Mouse (Mus musculus) ES-CJ7 (cell line): ENCODE results near the gene Wdr91.

ENCODE experiments used
- DNase-seq: peaks from one replicate; pipeline ENCODE4 v3.0.0; 2011; ENCODE audit warnings: low read depth, low spot score

The Wdr91 gene

GRCm38 (mm10) chr6:34910371-34911219 is at the start of gene Wdr91:
TSS of gene Wdr91 (minus strand) at chr6:34910876.
- peak; percentile 93 for DNase-seq

GRCm38 (mm10) chr6:34959131-34959530 is 48.5 kb upstream of the Wdr91 start:
- DNase-seq, result no peak

GRCm38 (mm10) chr6:34955862-34956241 is 45.2 kb upstream of the Wdr91 start:
- DNase-seq, result peak; percentile 26

DNA sequence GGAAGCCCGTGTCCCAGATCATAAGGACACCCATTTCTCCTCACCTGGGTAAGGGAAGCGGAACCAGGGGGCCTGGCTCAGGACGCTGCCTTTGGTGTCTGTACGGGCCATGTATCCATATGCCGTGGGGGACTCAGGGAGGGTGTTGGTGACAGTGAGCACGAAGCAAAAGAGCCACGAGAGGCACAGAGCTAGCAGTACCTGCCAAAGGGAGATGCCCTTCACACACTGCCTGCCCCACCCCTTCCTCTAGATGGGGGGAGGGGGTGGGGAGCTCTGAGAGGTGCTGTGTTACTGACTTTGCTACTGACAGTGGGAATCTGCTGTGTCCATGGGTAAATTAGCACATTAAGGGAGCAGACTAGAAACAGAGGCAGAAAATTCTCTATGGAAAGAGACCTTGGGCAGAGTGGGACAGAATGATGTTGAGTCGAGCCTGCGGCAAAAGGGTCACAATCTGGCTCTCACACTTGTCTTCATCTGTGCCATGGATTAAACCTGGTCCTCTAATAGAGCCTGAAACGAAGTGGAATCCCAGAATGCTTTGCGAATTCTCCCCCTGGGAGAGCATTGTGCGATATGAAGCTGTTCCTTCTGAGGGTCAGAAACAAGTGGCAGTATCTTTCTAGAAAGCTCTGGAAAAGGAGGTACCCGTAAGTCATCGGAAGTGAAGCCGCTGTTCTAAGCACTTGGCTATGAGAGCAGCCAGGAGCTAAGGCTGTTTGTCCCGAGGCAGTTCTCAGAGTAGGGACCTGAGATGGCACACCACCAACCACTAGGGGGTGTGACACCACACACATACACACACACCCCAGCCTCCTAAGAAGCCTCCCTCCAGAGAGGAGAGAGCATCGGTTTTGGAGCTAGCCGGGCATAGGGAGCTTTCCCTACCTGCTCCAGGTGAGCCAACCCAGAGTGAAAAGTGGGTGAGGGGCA is 44.5 kb upstream of the Wdr91 start:
- peak; percentile 89 for DNase-seq

- DNase-seq, result no peak
These were observed 41.4 kb upstream of the Wdr91 start for GRCm38 (mm10) chr6:34951956-34952667.

GRCm38 (mm10) chr6:34951518-34951917 is 40.8 kb upstream of the Wdr91 start:
- DNase-seq, result no peak

- DNase-seq, result peak; percentile 41
These were observed 37.8 kb upstream of the Wdr91 start for GRCm38 (mm10) chr6:34948461-34948860.

DNA sequence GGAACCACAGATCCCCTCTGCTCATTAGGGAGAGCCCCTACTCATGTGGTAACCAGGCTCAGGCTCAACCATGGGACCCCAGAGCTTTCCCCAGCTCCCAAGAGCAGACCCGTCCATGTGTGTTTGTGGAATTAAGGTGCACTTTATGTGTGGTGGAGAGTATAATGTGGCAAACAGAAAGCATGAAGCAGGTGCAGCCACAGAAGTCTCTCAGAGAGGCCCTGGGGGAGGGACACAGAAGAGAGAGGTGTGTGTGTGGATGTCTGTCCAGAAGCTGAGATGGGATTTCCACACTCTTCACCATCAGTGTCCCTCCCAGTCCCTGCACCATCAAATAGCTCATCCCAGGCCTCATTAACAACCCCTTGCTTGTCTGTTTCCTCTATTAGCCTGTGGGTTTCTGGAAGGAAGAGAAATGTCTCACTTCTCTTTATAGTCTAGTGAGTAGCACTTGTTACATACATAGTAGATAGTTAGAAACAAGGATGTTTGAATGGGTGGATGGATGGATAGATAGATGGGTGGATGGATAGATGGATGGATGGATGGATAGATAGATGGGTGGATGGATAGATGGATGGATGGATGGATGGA is 35.9 kb upstream of the Wdr91 start:
- DNase-seq, result no peak

DNA sequence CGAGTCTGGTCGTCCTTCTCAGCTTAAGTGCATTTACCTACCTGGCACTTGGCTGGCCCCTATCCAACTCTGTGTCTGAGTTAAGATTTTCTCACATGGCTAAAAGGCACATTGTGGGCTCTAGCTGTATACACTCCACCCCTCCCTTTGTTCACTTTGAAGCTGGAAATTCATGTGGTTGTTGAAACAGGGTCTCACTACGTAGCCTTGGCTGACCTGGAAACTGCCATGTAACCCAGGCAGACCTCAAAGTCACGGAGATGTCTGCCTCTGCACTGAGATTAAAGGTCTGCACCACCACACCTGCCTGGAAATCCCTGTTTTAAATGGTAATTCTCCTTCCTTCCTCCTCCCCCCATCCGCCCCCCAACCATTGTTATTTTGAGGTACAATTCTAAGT is 32.8 kb upstream of the Wdr91 start:
- no peak for DNase-seq

GRCm38 (mm10) chr6:34942446-34942845 is 31.8 kb upstream of the Wdr91 start:
- DNase-seq, result no peak

DNA sequence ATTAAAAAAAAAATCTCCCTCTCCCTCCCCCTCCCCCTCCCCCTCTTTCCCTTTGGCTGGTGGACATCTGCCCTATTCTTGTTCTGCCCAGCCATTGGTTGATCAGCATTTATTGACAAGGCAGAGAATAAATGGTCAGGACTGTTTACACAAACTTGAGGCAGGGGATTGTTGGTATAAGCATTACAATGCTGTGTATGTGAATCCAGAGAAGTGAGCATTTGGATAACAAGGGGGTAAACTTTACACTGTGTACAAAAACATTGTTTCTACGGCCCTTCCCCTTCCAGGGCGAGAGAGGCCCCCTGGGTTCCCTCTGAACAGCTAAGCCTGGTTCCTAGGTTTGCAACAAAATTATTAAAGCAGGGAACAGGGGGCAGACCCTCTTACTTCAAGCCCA is 30.8 kb upstream of the Wdr91 start:
- peak; percentile 69 for DNase-seq

- DNase-seq, result no peak
These were observed 28.8 kb upstream of the Wdr91 start for GRCm38 (mm10) chr6:34939451-34939850.

DNA sequence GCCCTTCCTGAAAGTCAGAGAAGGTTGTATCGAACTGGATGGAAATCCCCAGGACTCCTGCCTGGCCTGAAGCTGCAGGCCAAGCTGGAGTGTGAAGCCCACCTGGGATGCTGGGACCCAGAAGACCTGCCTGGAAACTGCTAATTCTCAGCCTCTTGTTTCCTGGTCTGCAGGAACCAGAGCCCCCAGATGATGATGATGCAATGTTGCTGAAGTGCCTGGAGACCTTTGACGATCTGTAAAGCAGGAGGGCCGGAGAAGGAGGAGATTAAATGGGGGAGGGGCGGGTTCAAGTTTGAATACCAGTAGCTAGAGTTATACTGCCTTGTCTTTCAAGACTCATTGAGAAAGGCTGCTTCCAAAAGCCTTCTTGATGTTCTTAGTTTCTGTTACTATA is 28.3 kb upstream of the Wdr91 start:
- no peak for DNase-seq

DNA sequence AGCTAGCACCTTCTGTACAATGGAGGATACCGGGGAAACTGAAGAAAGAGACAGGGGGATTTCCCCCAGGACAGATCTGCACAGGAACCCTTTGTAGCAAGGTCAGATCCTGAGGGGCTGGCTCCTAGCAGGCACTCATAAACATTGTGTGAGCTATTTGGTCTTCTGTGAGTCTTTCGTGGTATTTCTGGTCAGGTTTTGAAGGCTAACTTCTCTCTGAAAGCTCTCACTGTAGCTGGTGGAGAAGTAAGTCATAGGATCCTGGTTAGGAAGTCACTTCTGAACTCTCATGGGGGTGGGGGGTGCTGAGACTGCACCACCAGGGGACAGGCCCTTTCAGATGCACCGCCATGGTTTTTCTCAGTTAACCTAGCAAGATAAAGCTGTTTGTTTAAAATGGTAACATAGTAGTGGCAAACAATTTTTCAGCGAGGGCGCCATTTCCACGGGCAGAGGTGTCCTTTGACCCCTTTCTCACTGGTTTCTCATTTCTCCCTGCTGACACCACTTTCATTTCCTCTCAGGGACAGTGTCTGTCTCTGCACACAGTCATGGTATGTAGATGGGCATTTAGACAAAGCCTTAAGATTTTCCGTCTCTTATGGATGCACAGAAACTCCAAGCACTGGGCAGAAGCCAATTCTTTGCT is 27.7 kb upstream of the Wdr91 start:
- no peak for DNase-seq

DNA sequence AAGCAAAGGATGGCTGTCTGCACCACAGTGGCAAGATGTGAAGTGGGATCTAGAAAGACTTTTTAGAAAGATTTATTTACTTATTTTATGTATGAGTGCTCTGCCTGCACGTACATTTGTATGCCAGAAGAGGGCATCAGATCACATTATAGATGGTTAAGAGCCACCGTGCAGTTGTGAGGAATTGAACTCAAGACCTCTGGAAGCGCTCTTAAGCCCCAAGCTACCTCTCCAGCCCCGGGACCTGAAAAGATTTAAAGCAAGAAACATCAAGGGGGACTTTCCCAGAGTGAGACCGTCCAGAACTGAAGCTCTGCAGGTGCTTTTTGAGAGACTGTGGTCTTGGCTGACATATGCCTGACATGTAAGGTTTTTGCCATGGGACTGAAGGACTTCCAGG is 26.1 kb upstream of the Wdr91 start:
- no peak for DNase-seq

DNA sequence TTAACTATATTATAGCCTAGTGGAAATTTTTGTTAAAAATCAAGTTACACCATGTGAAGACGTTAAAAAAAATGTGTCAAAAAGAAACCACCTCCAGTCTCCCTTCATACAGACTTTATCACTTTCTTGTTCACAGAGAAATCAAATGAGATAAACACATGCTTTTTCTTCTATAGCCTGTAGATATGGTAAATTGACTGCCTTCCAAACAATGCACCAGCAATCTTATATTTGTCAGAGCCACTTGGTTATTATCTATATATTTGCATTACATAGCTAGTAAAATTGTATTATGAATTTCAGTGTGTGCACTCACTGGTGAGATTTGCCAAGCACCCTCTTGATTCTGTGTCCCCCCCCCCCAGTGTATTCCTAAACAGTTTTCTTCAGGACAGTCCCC is 22.0 kb upstream of the Wdr91 start:
- no peak for DNase-seq

DNA sequence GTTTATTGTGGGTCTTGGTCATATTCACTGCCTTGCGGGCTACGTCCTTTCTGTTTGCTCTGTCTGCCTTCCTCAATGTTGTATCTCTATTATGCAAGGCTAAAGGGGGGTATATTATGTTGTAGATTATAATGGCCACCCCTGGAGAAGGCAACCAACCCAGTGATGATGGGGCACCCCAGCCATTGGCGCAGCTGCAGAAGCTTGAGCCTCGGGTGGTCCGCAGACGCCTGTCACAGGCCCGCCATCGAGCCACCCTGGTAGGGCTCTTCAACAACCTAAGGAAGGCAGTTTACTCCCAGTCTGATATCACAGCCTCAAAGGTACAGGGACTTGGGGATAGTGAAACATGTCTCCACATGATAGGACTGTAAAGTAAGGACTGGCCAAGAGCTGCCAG is 16.9 kb upstream of the Wdr91 start:
- no peak for DNase-seq

DNA sequence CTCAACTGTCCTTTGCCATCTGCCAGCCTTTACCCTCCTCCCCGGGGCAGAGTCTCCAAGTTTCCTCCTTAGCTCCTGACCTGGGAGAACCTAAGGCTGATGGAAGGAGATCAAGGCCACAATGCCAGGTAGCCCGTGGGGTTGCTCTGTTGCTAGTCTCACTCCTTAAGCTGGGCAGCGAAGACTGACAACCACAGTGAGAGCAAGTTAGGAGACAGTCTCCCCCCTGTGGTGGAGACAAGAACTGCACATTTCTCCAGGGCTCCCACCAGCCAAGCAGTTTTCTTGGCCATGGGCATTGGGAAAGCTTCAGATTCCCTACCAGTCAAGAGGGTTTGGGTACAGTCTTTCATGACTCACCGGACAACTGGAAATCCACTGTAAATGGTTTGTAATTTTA is 16.5 kb upstream of the Wdr91 start:
- peak; percentile 78 for DNase-seq

DNA sequence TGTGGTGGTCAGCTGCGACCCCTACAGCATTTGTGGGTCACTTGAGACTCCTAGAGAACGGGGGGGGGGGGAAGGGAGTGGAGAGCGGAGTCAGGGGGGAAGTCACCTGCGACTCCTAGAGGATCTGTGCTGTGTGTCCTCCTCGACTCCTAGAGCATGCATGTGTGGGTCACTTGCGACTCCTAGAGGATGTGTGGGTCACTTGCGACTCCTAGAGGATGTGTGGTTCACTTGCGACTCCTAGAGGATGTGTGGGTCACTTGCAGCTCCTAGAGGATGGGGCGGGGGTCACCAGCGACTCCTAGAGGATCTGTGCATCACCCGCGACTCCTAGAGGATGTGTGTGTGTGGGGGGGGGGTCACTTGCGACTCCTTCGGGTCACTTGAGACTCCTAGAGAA is 11.3 kb upstream of the Wdr91 start:
- DNase-seq, result peak; percentile 95

- peak; percentile 32 for DNase-seq
These were observed 10.0 kb upstream of the Wdr91 start for GRCm38 (mm10) chr6:34920631-34921030.

DNA sequence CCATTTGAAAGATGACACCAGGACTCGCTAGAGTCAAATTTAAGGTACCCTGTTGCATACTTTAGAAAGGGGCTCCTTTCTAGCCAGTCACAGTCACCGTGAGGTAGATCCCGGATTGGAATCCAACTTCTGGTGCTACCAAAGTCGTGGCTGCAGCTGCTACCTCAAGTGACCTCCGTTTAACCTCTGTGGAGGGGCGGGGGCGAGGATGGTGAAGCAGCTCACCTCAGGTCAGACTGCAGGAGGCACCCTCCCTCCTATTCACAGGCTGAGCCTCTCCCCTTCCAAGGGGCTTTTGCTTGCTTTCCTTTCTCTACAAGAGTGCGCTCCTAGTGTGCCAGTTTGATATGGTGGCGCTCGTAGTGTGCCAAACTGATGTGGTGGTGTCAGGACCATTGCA is 9.3 kb upstream of the Wdr91 start, which contains the start of gene Stra8:
Gene Stra8, plus strand, starts transcription at position 208 of the 400 bp plus-strand sequence.
- peak; percentile 78 for DNase-seq
